Mouse (Mus musculus) kidney, embryonic 16.5 days (tissue): Measurements from ENCODE around the gene Celsr2. TPM values are rescaled to one million over a fixed set of nuclear protein-coding genes. Genes with fewer than 3 reads are reported as not detected.

ENCODE experiments used
- polyA plus RNA-seq: library from polyadenylated mRNA; unstranded; fragments of >200 nt; fragmentation: Nextera tagmentation; extraction: Ambion mirVana; gene quantifications from 2 replicates; pipeline ENCODE4 v1.2.1, GENCODE M21; 2015

Gene Celsr2
- polyA plus RNA-seq, 1 experiment from 2014 or later: 21.7 TPM

Other genes with a start within 250 kb of the Celsr2 start
- 5.4 and 5.8 TPM in 2 replicates for gene Amigo1, start 229.2 kb downstream of the Celsr2 start, polyA plus RNA-seq
- gene Cyb561d1, start 214.3 kb downstream of the Celsr2 start, polyA plus RNA-seq: 3.4 and 3.9 TPM in 2 replicates
- gene Atxn7l2, start 204.6 kb downstream of the Celsr2 start, polyA plus RNA-seq: 18.7 and 22.2 TPM in 2 replicates
- gene Sypl2, start 188.9 kb downstream of the Celsr2 start, polyA plus RNA-seq: 3.7 and 5.0 TPM in 2 replicates
- gene Psma5, start 158.6 kb downstream of the Celsr2 start, polyA plus RNA-seq: 282 and 321 TPM in 2 replicates
- gene Sort1, start 131.5 kb downstream of the Celsr2 start, polyA plus RNA-seq: 7.6 and 8.5 TPM in 2 replicates
- gene Mybphl, start 50.6 kb downstream of the Celsr2 start, polyA plus RNA-seq: 0.14 TPM in 1 of 2 replicates, not detected in the other
- 47.6 and 48.8 TPM in 2 replicates for gene Psrc1, start 31.7 kb downstream of the Celsr2 start, polyA plus RNA-seq
- 134 and 142 TPM in 2 replicates for gene Sars, start 29.7 kb upstream of the Celsr2 start, polyA plus RNA-seq
- gene 1700013F07Rik, start 118.6 kb upstream of the Celsr2 start, polyA plus RNA-seq: 0.37 and 0.41 TPM in 2 replicates
- 1.4 TPM in 2 replicates for gene 5330417C22Rik, start 121.0 kb upstream of the Celsr2 start, polyA plus RNA-seq
- 38.0 and 38.4 TPM in 2 replicates for gene Tmem167b, start 146.9 kb upstream of the Celsr2 start, polyA plus RNA-seq
- 34.0 and 35.6 TPM in 2 replicates for gene Taf13, start 156.1 kb upstream of the Celsr2 start, polyA plus RNA-seq
- 8.9 and 10.6 TPM in 2 replicates for gene Wdr47, start 175.7 kb upstream of the Celsr2 start, polyA plus RNA-seq
- 63.8 and 63.9 TPM in 2 replicates for gene Clcc1, start 238.4 kb upstream of the Celsr2 start, polyA plus RNA-seq